Mouse (Mus musculus): ENCODE data around the gene Rif1. TPM values are rescaled to one million over a fixed set of nuclear protein-coding genes. Genes with fewer than 3 reads are reported as not detected.
A peak's percentile ranks its signal among the peaks of the same experiment; 100 is the strongest.
"Not testable (repeated sequence)": the region's sequence is repeated elsewhere in the genome, so short reads cannot be mapped to it uniquely, and the experiment has no call there.

Rif1 gene
- total RNA-seq, 2 experiments from 2014 or later, result 35.3 to 45.4 TPM

- no peak for DNase-seq (ENCODE audit: low spot score in 2 of 2)
Measured at GRCm38 (mm10) chr2:52071241-52071991, 1.2 kb upstream of the Rif1 start.

GRCm38 (mm10) chr2:52072065-52072490 lies 554 bp upstream of the Rif1 start:
- DNase-seq (ENCODE audit: low spot score in 2 of 2), result no peak

DNA sequence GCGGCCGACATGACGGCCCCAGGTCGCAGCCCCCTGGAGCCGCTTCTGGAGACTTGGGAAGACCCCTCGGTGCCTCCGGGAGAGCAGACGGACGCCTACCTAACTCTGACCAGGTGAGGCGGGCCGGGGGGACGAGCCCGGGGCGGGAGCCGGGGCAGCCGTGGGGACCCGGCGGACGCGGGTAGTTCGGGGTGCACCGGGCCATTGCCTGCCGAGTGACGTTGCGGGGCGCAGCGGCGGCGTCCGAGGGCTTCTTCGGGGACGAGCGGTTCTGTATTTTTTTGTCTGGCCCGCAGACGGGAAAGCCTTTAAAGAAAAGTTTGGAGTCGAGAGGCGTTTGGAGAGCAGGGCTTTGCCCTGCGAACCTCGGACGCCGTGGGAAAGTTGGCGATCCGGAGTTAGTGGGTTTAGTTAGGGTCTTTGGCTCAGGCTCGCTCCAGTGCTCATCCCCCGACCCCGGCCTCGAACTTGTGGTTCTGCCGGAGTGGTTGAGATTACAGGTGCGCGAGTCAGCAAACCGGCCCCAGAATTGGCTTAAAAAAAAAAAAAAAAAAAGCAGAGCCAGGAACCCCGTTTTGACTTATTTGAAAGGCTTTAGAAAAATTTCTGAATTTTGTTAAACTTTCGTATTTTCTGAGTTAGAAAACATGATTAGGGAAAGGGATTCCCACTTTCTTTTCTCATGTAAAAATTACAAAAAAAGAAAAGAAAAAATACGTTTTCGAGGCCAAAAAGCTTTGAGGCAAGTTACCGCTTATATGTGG lies 691 bp downstream of the Rif1 start:
- peak; percentile 4 to 6 for DNase-seq (ENCODE audit: low spot score in 2 of 2)

DNA sequence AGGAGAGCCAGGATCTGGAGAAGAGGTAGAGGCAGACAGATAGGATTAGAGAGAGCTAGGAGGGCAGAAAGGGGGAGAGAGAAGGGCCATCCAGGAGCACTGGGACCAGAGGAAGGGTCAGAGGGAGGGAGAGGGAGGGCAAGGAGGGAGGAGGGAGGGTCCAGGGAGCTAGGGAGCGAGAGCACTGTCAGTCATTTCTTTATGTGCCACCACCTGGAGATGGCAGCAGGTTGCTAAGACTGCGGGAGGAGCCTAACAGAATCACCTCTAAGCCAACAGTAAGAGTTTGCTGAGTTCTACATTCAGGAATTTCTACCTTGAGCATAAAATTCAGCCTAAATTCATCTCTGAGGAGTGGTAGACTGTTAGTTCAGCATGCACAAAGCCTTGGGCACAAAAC lies 6.0 kb downstream of the Rif1 start:
- DNase-seq (ENCODE audit: low spot score in 2 of 2), result no peak

DNA sequence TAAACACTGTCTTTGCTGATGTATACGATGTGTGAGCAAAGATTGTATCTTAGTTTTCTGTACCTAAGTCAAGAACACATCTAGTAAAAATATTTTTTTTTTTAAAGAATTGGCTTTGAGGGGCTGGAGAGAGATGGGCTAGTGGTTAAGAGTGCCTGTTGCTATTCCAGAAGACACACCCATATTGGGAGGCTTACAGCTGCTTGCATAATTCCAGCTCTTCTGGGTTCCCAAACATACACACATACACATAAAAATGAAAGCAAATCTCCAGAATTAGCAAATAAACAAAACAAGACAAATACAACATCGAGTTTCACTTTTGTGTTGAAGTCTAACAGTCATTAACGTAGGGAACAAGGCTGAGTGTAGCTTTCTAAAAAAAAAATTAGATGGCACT lies 11.4 kb downstream of the Rif1 start:
- no peak for DNase-seq (ENCODE audit: low spot score in 2 of 2)

DNA sequence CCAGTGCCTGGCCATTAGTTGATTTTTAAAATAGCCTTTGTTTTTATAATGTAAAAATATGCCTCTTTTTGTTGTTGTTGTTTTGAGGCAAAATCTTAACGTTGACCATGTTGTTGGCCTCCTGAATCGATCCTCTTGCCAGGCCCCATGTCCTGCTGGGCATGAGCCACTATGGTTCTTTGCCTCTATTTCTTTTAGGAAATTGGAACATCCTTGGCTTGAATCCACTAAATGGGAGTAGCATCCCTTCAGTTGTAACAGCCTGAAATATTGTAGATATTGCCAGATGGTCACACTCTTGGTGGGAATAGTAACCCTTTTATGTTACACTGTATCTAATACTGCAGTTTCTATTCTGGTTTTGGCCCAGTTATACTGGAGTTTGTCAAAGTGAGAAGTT lies 11.9 kb downstream of the Rif1 start:
- DNase-seq (ENCODE audit: low spot score in 2 of 2), result no peak

DNA sequence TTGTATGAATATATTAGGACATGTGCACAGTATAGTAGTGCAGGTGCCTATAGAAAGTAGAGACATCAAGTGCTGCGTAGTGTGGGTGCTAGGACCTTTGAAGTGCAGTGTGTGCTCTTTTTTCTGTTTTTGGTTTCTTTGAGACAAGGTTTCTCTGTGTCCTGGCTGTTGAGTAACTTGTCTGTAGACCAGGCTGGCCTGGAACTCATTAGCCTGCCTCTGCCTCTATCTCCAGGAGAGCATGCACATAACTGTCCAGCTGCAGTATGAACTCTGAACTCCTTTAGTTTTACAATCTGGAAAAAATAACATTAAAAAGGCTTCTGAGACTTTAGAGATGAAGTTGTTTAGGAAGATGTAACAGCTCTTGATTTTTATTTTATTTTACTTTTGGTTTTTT lies 41.5 kb downstream of the Rif1 start:
- no peak for DNase-seq (ENCODE audit: low spot score in 2 of 2)

DNA sequence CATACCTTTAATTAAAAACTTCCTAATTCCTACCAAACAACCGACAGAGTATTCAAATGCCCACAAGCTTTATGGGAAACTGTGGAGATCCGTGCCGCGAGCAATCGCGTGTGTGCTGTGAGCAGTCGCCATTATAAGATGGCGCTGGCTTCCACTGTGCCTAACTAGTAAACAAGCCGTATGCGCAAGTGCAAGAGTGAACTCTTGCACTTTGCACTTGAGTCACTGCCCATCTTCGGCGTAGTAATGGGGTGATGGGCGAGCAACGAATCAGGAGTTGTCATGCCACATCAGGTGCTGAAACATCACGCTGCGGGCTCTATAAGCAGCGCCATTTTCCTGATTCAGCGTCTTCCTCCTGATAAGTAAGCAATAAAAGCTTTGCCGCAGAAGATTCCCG lies 58.7 kb downstream of the Rif1 start:
- DNase-seq (ENCODE audit: low spot score in 2 of 2), result not testable (repeated sequence)

DNA sequence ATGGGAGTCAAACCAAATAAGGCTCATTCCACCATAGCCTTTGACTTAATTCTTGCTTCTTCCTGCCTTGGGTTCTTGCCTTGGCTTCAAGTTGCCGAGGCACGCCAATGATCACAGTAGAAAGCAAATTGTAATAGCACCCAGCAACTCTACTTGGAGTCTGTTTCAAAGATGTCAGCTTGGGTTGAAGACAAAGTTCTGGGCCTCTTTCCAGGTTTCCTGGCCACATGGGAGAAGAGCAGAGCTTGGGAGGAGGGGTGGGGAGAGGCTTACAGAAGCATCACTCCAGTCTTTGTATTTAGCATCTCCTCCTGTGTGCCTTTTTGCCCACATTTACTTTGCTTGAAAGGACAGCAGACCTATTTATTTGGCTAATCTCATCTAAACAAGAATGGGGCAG lies 60.7 kb downstream of the Rif1 start:
- DNase-seq (ENCODE audit: low spot score in 2 of 2), result no peak

GRCm38 (mm10) chr2:52153064-52153463 lies 80.4 kb downstream of the Rif1 start:
- no peak for DNase-seq (ENCODE audit: low spot score in 2 of 2)

DNA sequence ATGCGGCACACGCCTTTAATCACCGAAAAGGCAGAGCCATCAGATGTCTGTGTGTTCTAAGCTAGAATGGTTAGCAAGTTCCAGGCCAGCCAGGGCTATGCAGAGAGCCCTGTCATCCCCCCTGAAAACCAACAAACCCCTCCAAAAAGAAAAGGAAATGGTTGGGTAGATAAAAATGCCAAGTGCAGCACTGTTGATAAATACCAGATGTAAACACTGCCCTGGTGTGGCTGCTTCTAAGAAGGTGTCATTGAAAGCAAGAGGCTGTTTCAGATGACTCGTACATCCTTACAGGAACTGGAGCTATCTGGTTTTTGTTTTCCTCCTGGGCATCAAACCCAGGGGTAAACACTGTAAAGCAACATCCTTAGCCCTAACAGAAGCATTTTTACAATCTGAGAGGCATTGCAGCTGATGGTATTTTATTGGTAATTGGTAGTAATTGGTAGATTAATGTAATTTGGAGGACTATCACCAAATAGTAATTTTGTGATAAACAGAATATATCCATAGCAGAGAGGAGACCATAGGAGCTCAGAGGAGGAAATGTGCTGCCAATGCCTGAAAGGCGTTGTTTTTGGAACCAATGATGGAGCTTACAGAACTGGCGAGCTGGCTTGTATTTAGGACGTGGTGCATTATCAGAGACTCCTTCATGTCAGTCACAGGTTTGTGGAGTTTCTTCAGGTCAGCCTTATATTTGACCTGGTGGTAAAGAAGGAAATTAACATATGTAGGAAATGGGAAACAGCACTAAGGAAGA lies 96.8 kb downstream of the Rif1 start:
- DNase-seq (ENCODE audit: low spot score in 2 of 2), result no peak

Other genes starting within 250 kb of the Rif1 start
- 10 to 100 TPM; 23.2 to 23.3 TPM for gene Rbm43, start 137.7 kb upstream of the Rif1 start, total RNA-seq (2021)
- 10 to 100 TPM; 14.9 to 16.4 TPM for gene Nmi, start 99.3 kb upstream of the Rif1 start, total RNA-seq (2021)
- 1 to 10 TPM; 1.9 to 2.3 TPM for gene Tnfaip6, start 34.8 kb upstream of the Rif1 start, total RNA-seq (2021)

All from adrenal gland, postnatal 4 days (tissue).